Mouse (Mus musculus) midbrain, embryonic 16.5 days (tissue): ENCODE measurements around the gene C1qtnf6. TPM values are rescaled to one million over a fixed set of nuclear protein-coding genes. Genes with fewer than 3 reads are reported as not detected.

Experiments used
- polyA plus RNA-seq: library from polyadenylated mRNA; unstranded; fragments of >200 nt; fragmentation: Nextera tagmentation; extraction: Ambion mirVana; gene quantifications from 2 replicates; pipeline ENCODE4 v1.2.1, GENCODE M21; 2015

C1qtnf6 gene
- polyA plus RNA-seq, 1 experiment from 2014 or later, result 7.8 TPM

Other genes starting within 250 kb of the C1qtnf6 start
- 0.08 and 0.11 TPM in 2 replicates for gene Csf2rb2, start 225.7 kb downstream of the C1qtnf6 start, polyA plus RNA-seq
- 0.35 and 0.48 TPM in 2 replicates for gene Csf2rb, start 205.7 kb downstream of the C1qtnf6 start, polyA plus RNA-seq
- not detected in 2 replicates for gene Tex33, start 135.5 kb downstream of the C1qtnf6 start, polyA plus RNA-seq
- 15.3 and 22.8 TPM in 2 replicates for gene Tst, start 125.5 kb downstream of the C1qtnf6 start, polyA plus RNA-seq
- 3.6 and 4.3 TPM in 2 replicates for gene Mpst, start 125.0 kb downstream of the C1qtnf6 start, polyA plus RNA-seq
- 152 and 156 TPM in 2 replicates for gene Kctd17, start 102.9 kb downstream of the C1qtnf6 start, polyA plus RNA-seq
- 0.09 and 0.31 TPM in 2 replicates for gene Tmprss6, start 62.8 kb downstream of the C1qtnf6 start, polyA plus RNA-seq
- gene Il2rb, start 36.1 kb downstream of the C1qtnf6 start, polyA plus RNA-seq, result 0.20 TPM in 1 of 2 replicates, not detected in the other
- gene Sstr3, start 13.3 kb upstream of the C1qtnf6 start, polyA plus RNA-seq, result 0.15 and 0.16 TPM in 2 replicates
- 1.8 and 2.3 TPM in 2 replicates for gene Rac2, start 41.4 kb upstream of the C1qtnf6 start, polyA plus RNA-seq
- gene Cyth4, start 65.6 kb upstream of the C1qtnf6 start, polyA plus RNA-seq, result 5.0 and 5.3 TPM in 2 replicates
- gene Elfn2, start 187.4 kb upstream of the C1qtnf6 start, polyA plus RNA-seq, result 9.6 and 12.6 TPM in 2 replicates
- 13.5 and 19.7 TPM in 2 replicates for gene Mfng, start 242.1 kb upstream of the C1qtnf6 start, polyA plus RNA-seq